Mouse (Mus musculus) liver, postnatal 0 days (tissue): ENCODE measurements around the gene Ankrd16.

ENCODE experiments used
- CTCF ChIP-seq: sonication (generic); IDR thresholded peaks from 2 replicates; pipeline ENCODE4 v1.5.1; 2016; ENCODE audit warnings: antibody characterized with exemption, low read depth
- EP300 ChIP-seq: IDR thresholded peaks from 2 replicates; pipeline ENCODE4 v1.6.1; 2016; ENCODE audit warnings: antibody characterized with exemption, low read depth, mild to moderate bottlenecking

DNA sequence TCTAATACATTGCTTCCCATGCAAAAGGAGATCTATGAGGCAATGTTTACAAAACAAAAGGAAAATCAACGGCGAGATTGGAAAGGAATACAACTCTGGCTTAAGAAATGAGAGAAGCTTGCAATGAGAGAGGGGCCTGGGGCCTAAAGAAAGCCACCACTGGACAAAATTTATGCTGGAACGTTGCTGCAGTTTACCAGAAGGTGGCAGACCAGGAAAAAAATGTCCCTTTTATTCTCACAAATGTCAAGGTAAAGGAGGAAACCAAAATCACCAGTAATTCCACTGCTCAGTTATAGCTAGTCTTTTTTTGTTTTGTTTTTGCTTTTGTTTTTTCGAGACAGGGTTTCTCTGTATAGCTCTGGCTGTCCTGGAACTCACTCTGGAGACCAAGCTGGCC, 17.0 kb downstream of the Ankrd16 start:
- peak; percentile 27; the same call in 1 of the 2 replicates for TF ChIP-seq CTCF
- no peak for TF ChIP-seq EP300
